Mouse (Mus musculus): Measurements from ENCODE around the gene Slc52a3.

Slc52a3 gene

DNA sequence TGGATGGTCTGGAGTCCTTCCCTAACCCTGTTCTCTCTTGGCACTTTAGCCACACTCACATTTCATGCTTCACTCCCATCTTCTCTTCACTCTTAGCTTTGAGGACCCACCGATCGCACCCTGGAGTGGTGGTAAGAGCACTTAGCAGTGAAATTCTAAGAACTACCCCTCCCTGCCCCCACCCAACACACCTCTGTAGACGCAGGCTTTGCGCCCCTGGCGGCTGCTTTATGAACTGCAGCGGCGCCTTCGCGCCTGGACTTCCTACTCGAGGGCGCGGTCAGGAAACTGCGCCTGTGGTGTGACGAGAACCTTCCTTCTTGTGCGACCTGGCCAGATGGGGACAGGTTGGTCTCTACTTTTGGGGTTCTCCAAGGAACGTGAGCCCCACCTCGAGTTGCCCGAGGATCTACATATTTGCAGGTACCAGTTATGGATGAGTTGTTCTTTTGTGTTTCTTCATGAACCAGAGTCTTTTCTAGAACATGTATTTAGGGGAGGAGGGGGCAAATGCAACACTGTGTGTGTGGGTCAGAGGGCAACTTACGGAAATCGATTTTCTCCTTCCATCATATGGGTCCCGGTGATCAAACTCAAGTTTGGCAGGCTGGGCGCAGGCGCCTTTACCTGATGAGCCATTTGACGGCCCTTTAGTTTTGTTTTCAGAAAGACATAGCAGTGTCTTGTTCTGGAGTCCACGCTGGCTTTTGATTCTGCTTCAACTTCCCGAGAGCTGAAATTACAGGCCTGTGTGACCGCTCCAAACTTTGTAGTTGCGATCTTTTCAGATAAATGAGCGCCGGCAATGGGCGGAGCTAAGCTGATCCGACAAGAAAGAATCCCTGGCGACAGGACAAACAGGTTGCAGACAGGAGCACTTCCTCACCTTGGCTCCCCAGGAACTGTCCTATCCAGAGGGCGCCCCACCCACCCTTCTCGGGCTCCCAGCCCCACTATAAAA, at the start of gene Slc52a3:
Gene Slc52a3, plus strand, starts transcription at position 283 of the 961 bp plus-strand sequence.
- peak; percentile 75 for DNase-seq (ENCODE audit: low spot score)

DNA sequence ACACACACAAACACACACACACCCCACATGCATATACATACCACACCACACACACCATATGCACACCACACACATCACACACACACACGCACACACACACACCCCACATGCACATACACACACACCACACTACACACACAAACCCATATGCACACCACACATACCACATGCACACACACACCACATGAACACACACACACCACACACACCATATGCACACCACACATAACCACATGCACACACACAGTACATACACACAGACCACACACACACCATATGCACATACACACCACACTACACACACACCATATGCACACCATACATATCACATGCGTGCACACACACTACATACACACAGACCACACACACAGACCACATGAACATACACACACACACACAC, 48.7 kb upstream of the Slc52a3 start:
- no peak for DNase-seq (ENCODE audit: low spot score)

- no peak for DNase-seq (ENCODE audit: low spot score)
Measured at GRCm38 (mm10) chr2:151948311-151948710, 48.0 kb upstream of the Slc52a3 start.

- no peak for DNase-seq (ENCODE audit: low spot score)
Measured at GRCm38 (mm10) chr2:151949082-151949774, 47.1 kb upstream of the Slc52a3 start.

DNA sequence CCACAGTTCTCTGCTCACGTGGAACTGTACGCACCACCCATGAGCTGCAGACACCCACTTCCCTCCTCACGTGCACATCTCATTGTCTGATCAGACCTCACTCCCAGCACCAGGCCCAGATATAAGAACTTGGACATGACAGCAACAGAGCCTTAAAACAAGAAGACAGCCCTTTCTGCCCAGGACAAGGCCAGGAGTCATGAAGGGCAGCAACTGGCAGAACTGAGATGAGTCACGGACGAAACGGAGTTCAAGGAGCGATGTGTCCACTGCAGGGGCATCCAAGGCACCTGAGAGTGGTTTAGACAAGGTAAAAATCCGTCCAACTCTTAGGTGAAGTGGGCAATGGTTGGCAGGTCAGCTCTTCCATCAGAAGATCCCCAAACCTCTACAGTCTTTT, 42.6 kb upstream of the Slc52a3 start:
- no peak for DNase-seq (ENCODE audit: low spot score)

GRCm38 (mm10) chr2:151956500-151957137, 39.7 kb upstream of the Slc52a3 start:
- no peak for DNase-seq (ENCODE audit: low spot score)

- no peak for DNase-seq (ENCODE audit: low spot score)
Measured at GRCm38 (mm10) chr2:151959274-151959673, 37.0 kb upstream of the Slc52a3 start.

GRCm38 (mm10) chr2:151961284-151962196, 34.8 kb upstream of the Slc52a3 start:
- no peak for DNase-seq (ENCODE audit: low spot score)

DNA sequence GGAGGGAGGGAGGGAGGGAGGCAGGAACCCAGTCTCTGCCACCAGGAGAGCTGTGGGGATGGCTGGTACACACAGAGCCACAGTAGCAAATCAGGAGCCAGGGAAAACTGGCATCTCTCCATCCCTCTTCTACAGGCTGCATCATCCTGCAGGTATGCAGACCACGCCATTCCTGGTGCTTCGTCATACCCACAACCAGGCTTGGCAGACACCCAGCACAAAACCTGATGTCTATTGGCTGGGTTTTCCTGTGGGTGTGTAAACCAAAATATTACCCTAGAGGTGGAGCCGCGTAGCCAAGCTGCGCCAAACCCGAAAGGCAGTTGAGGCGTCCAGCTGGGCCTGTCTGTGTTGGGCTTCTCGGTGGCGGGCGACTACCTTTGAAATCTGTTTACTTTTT, 33.8 kb upstream of the Slc52a3 start:
- no peak for DNase-seq (ENCODE audit: low spot score)

GRCm38 (mm10) chr2:151963319-151963718, 33.0 kb upstream of the Slc52a3 start:
- no peak for DNase-seq (ENCODE audit: low spot score)

GRCm38 (mm10) chr2:151964052-151964451, 32.3 kb upstream of the Slc52a3 start:
- DNase-seq (ENCODE audit: low spot score) = no peak

GRCm38 (mm10) chr2:151967176-151967750, 29.0 kb upstream of the Slc52a3 start:
- DNase-seq (ENCODE audit: low spot score) = no peak

DNA sequence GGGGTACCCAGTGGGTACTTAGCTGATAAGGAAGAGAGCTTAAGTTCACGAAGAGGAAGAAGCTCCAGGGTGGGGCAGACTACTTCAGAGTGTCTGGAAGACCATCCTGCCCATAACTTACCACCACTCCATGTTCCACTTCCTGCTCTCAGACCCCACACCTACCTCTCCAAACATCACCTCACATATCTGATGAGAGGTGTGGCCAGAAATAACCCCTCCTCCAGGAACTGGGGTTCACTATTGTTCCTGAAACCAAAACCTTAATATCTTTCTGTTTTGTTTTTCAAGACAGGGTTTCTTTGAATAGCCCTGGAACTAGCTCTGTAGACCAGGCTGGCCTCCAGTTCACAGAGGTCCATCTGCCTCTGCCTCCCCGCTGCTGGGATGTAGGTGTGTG, 28.5 kb upstream of the Slc52a3 start:
- no peak for DNase-seq (ENCODE audit: low spot score)

GRCm38 (mm10) chr2:151968451-151968850, 27.9 kb upstream of the Slc52a3 start:
- DNase-seq (ENCODE audit: low spot score) = no peak

GRCm38 (mm10) chr2:151968986-151969385, 27.3 kb upstream of the Slc52a3 start:
- no peak for DNase-seq (ENCODE audit: low spot score)

- DNase-seq (ENCODE audit: low spot score) = no peak
Measured at GRCm38 (mm10) chr2:151969396-151969795, 26.9 kb upstream of the Slc52a3 start.

GRCm38 (mm10) chr2:151970191-151971172, 25.8 kb upstream of the Slc52a3 start:
- DNase-seq (ENCODE audit: low spot score) = peak; percentile 57

DNA sequence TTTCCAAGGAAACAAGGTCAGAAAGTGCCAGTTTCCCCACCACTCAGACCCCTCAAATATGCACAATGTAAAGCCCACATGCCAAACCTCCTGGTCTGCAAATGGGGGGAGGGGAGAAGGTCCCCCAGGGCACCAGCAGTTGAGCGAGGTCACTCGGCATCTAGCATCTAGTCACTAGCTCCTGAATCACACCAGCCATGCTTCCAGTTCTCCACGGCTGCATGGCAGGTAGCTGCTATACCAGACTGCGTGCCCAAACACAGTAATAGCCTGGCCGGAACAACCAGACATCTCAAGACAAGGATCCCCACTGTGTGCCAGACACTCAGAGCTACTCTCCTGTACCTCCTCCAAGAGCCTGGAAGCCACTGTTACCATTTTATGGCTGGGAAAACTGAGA, 24.6 kb upstream of the Slc52a3 start:
- DNase-seq (ENCODE audit: low spot score) = no peak

GRCm38 (mm10) chr2:151972880-151973594, 23.3 kb upstream of the Slc52a3 start:
- DNase-seq (ENCODE audit: low spot score) = no peak

Measured in ovary, postnatal 10 days (tissue).